Mouse (Mus musculus) hindlimb bud, embryonic 11.5 days (tissue): Measurements from ENCODE around the gene Dupd1.

Experiments used
- DNase-seq: peaks from one replicate; pipeline ENCODE4 v3.0.0-alpha.2; 2012; ENCODE audit warnings: low read depth, low spot score; ENCODE audit errors: extremely low spot score

The Dupd1 gene

DNA sequence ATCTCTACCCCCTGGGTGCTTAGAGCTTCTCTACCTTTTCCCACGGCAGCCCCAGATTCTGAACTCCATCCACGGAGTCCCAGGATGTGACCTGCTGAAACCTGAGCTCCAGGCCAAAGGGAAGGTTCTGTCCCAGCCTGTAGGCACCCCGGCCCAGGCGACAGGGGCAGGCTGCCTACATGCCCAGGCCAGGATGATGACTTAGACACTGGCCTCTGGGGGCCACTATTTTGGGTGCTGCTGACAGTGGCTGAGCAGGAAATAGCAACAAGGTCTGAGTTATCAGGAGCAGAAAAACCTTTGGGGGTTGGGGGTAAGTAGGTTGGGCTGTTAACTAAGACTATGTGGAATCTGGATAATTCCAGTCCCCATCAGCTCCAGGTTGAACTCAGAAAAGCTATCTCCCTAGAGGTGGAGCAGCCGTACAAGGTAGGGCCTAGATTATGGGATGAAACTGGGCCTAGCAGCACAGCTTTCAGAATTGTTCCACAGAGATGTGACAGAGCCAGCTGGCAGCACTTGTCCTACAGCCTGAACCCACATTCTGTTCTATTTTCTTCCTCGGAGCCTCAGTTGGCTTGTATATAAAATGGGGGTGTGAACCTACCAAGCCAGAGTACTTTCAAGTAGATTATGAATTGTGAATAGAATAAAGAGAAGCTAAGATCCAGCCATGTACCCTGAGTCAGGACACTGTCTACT is 14.8 kb upstream of the Dupd1 start:
- DNase-seq = no peak

DNA sequence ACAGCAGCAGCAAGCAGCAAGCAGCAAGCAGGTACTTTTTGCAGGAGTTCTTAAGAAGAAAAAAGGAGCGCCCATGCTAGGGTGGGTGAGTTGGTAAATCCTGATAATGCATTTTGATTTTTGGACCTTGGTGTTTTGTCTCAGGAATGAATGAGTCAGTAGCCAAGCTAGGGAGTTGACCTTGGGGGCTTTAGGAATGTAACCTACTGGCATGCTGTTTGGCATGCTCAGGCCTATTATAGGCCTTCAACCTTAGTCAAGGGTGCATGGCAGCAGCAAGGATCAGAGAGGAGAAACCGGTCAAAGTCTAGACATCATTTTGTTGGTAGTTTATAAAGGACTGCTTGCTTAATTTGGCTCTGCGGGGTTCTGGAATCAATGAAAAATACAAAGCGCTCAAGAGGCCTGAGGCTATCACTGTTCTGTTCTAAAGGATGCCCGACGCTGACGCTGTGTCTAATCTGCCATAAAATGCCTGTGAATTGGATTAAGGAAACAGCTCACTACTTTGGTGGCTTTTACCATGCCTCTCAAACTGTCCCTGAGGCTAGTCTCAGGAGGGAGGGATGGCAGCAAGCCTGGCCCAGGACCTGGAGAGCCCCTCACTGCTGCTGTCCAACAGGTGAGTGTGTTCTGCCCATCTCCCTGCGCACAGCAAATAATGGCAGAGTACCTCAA is 7.8 kb upstream of the Dupd1 start:
- DNase-seq = no peak

DNA sequence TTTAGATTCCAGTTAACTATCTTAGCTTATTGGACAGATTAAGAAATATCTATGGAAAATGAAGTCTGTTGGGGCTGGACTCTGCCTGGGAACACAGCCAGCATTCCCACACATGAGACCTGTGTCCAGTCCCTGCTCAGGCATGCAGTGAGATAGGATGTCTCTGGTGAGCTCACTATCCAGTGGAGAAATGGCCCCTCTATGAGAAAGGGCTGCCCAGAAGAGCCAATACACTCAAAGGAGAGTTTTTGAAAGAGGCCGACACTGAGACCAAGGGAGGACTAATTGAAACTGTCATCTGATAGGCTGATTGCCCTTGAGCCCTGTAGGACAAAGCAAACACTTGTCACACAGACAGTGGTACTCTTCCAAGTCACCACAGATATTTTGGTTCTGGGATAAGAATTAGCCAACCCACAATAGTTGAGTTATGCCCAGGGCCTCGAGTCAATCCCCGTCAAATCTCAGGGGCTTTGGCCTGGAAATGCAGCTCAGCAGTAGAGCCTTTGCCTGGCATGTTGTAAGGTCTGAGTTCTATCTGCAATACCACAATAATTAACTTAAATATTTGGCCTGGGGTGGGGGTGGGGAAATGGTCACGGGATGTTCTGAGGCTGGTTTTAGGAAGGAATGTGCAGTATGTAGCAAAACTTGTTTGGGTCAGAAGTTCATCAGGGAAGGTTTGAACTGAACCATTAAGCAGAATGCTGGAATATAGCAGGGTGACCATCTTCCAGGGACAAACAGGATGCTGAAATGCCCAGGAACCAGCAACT is 6.2 kb upstream of the Dupd1 start:
- no peak for DNase-seq

DNA sequence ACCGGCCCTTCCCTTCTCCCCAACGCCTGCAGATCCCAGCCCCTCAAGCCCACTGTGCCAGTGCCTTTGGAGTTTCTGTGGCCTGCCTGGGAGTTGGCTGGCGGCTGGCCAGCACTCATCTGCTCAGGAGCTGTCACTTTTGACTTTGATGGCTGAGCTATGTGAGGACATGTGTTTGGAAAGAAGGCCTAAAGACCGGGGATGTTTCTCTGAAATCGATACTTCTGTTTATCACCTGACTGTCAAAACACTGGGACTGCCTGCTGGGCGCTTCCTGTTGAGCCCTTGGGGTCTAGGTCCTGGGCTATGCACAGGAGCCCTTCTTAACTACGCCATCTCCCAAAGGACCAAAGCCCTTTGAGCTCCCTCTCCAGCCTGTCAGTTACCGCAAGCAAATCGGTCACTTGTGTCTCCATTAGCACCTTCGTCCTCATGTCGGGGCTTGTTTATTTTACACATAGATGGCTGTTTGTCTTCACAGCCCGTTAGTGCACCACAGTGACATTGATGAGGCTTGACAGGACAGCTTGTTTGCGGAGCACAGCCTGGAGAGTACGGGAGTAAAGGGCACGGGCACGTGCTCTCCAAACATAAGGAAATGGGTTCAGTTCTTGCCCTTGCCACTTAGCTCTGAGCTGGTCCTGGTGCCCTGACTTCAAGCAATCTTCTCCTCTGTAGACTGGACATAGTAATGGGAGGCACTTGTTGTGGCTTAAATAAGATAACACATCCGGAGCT is 5.4 kb upstream of the Dupd1 start:
- no peak for DNase-seq

DNA sequence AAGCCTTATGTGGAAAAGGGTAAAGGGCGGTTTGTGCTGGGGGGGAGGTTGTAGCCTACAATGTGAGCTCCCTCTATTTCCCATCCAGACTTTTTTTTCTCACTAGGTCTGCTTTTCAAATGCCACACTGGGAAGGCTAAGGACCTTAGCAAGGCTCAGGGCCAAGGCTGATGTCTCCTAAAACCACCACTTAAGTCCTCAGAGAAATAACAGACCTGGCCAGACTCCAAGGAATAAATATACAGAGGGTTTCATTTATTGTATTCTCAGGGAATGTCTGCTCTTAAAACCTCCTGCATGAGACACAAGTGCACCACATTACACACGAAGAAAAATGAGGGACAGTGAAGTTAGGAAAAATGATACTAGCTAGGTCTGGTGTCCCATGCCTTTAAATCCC is 3.1 kb downstream of the Dupd1 start:
- no peak for DNase-seq

DNA sequence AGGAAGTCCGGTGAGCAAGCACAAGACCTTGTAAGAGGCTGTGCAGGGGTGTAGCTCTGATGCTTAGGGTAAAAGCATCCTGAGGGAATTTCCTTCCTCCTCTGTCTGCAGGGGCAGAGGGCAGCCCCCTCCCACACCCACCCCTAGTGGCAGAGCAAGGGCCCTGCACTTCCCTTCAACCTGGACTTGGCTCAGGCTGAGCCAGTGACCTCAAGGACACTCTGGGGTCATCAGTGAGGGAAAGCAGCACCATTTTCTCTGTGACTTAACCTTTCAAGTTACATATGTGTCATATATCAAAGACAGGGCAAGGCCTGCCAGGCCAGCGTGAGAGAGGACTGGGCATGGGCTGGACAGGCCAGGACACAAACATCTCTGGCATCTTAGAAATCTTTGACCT is 4.8 kb downstream of the Dupd1 start:
- no peak for DNase-seq

DNA sequence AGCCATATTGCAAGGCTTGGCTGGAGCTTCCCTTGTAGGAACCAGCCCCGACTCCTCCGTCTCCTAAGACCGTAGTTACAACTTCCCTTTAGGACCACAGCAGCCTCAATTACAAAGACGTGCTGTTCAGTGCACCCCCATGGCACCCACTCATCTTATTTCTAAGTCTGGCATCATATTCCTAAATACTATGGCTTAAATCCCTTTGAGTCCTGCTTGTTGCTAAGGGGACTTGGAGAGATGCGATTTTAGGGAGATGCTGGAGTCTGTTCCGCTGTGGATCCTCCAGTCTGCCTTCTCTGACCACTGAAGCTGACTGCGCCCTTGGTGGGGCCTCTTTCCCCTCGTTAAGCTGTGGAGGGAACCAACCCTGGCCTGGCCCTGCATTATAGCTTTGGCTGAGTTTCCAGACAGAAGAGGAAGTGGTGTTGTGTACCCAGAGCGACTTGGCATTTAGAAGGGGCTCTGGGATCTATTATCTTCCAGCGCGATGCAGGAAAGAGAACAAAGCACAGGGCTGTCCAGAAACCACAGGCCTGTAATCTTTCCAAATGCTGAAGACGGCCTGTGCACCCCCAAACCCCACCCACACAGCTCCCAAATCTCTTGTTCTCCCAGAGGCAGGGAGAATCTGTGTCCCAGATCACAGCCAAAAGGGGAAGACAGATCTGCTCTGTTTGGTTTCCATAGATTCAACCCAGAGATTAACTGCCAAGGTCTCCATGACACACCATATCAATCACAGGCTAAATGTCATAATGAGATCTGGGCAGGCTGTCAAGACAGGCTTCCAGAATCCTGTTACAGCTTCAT is 7.4 kb downstream of the Dupd1 start:
- no peak for DNase-seq

DNA sequence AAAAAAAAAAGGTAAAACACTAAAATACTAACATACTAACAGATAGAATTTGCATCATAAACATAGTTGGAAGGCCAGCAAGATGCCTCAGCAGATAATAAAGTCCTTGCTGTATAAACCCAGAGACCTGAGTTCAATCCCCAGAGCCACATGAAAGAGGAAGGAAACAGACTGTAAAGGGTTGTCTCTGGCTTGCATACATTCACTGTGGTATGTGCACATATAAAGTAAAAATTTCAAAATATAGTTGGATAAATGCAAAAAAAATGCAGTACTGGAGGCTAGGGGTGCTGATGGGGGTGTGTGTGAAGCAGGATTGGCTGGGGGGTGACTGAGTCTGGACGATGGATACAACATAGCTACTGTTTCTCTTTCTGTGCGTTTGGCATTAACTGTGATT is 8.9 kb downstream of the Dupd1 start:
- DNase-seq = no peak

DNA sequence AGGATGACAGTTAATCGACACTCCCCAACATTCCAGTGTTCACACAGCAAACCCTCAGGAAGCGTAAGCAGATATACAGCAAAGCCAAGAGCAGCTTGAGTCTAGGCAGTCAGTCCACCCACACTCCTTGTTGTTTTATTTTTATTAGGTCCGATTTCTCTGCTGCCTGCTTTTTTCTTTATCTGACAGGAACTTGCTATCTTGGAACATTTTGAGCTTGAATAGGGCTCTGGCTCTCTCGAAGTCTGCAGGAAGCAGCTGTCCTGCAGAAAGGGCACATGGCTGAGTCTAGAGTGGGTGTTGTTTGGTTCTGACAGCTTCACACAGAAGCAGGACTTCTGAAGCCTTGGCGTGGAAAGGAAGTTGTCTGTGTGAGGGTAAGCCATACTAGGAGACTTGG is 11.1 kb downstream of the Dupd1 start:
- DNase-seq = no peak

DNA sequence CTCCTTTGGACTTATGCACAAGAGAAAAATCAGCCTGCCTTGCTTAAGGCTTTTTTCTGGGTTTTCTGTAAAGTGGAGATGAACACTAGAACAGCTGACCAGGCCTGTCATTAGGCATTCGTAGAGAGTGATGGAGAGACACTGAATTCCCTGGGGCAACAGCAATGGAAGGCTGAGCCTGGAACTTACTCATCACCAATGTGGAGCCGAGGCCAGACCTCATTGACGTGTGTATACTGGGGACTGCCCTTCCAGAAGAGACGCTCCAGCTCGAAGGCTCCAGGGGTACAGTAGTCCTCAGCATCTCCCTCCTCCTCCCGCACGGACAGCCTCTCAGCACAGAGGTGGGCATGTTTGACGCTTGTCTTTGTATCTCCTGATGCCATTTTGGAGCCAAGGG is 11.7 kb downstream of the Dupd1 start:
- no peak for DNase-seq

DNA sequence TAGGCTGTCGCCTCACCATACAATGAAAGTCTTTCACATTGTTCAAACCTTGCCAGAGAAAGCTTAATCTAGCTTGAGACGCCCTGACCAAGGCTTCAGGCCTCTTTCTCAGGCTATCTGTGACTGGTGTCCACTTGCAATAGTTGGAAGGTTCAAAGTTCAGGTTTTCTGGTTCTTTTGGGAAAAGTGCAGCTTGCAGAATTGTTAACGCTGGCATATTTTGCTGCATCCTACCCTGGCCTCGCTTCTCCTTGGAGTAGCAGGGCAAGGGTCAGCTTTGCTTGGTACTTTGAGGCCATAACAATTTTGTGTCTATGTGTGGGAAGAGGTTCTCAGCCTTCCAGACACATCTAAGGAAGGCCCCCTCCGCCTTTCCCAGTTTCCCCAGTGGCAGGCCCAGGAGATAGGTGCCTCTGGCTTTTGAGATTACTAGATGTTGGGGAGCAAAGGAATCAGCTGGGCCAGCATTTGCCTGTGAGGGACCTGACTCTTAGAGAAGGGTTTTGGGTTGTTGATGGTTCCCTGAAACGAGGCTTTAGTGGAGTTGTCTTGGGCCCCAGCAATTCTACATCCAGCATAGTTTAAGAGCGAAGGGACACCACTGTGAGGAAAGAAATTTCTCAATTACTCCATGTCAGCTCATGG is 18.1 kb downstream of the Dupd1 start:
- DNase-seq = no peak

DNA sequence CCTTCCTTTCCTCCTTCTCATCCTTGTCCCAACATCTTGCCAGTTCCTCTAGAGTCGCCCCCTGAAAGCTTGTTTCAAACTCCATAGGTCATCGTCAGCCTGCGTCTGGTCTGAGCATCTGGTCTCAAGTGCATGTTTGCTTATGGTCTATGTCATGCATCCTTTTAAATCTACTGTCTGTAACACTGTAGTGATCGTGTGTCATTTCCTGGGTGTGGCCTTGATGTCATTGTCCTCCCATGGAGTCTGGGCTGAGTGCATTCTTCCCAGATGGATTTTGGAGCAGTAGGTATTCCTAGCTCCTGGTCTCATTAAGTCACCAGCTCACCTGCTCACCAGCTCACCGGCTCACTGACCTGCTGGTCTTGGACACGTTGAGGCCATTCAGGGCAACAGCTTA is 19.4 kb downstream of the Dupd1 start:
- no peak for DNase-seq

DNA sequence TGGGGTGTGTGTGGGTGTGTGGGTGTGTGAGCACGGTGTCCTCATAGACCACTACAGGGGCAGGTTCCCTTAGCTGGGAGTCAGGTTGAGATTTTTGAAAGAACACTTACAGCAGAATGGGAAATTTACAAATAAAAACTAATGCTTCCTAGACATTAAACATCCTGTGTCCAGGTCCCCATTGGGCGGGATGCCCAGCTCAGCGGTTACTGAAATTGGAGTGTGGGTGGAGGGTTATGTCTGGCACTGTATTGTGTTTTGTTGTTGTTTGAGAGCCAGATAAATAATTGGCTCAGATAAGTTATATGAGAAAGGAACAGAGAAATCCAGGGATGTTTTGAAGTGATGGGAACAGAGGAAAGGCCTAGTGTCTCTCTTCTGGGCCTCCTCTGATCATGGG is 23.3 kb downstream of the Dupd1 start:
- no peak for DNase-seq

DNA sequence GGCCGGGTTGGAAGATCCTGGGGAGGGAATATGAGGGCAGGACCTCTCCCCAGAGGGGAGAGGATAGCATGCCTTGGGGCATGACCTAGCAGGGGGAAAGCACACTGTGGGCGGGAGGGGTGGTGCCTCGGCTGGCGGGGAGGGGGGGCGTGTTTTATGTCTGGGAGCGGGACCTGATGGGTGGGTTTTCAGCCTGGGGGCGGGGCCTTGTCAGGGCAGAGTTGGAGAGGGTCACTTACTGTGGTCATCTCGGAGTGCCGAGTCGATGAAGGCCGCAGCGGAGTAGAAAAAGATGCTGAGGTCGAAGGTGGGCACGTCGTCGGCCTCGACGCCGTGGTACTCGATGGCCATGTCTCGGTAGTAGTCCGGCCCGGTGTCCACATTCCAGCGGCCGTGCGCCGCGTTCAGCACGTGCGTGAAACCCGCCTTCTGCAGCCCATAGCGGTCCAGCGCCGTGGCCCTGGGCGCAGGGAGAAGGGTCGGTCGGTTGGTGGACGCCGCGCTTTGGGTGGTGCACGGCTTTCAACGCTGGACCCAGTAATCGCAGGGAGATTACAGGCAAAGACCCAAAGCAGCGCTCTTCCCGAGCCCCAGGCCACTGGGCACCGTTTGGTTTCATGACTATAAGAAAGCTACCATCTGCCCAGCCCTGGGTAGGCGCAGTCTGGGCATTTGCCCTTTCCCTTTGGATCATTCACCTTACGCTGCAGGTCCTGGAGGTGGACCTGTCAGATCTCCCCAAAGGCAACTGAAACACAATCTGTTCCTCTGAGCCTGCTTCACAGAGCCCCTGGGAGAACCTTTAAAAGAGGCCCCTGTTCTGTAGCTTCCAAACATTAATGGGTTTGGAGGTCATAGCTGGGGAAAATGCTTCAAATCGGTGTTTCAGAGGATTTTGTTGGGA is 27.7 kb downstream of the Dupd1 start:
- no peak for DNase-seq

DNA sequence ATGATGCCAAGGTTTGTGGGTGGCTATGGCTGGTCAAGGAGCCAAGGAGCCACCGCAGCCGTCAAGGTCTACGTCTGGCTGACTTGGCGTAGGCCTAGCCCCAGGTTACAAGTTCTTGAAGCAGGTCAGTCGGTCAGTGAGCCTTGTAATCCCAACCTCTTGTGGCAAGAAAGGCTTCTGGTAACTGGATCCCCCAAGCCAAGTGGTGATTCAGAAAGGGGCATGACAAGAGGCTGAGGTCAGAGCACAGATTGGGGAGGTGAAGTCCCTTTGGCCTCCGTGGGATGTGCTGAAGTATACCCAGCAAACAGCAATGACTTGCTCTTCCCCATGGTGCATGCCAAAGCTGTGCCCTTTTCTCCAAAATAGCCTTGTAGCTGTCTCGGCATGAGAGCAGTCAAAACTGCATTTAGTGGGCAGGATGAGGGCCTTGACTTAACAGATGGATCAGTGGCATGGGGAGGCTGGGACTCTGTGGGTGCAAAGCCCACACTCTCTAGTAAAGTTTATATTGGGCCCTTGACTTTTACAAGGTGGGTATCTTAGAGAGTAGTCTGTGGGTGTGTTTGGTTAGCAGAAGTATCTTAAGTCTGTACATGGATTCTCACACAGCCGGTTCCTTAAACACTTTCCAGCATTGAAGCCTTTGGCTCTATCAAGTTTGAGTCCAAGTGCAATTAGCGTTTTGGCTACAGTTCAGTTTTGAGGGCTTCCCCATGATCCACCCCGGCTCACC is 28.8 kb downstream of the Dupd1 start:
- no peak for DNase-seq

DNA sequence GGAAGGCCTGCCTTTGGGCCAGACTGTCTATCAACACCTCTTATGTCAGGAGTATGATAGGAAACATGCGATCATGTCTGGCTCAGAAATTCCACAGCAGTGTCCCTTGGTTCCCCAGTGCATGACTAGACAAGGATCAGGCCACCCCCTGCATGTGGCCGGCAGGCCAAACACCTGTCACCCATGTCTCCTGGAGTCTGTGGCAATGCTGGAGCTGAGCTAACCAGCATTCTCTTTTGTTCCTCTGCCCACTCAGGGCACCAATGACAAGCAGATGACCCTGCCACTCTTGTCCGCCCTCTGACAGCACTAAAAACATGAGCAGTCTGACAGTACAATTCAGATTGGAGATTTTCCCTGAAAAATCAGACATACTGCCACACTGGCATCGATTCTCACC is 30.5 kb downstream of the Dupd1 start:
- DNase-seq = no peak

DNA sequence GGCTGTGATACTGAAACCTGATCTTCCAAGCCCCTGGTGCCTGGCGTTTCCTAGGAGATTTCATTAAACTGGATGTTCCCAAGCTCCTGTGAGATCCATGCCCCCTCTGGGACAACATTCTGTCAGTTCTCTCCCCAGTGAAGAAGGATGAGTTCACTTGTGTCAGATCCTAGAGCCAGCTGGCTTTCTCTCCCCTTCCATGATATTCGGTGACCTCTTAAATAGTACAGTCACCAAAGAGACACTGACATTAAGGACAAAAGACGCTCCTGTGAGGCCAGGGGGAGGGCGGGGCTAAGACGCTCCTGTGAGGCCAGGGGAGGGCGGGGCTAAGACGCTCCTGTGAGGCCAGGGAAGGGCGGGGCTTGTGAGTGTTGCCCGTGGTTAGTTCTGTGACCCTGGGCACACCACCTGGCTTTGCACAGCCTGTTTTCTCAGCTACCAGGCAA is 31.7 kb downstream of the Dupd1 start:
- peak; percentile 72 for DNase-seq

DNA sequence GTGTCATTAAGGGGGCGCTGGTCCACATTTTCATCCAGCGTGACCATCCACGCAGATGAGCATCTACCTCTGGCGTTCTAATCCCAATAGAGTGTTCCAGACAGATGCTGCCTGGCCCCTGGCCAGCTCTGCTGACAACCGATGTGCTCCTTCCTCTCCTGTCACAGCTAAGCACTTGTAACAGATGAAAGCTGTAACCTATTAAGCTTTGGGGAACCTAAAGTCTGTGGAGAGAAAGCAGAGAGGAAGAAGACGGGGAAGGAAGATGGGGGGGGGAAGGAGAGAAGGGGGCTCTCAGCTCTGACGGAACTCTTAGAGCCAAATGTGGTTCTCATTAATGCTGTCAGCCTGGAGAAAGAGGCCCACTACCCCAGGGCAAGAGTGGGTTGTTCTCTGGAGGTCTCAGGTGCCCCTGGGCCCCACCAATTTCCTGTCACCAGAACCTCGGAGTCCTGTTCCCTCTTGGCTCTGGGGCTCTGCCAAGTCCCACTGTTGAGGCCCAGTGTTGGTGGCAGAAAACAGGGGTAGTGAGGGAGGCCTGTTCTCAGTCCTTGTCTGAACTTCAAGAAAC is 34.7 kb downstream of the Dupd1 start:
- peak; percentile 54 for DNase-seq
